Mouse (Mus musculus): ENCODE measurements around the gene Kif21a. TPM values are rescaled to one million over a fixed set of nuclear protein-coding genes. Genes with fewer than 3 reads are reported as not detected.

Kif21a gene
- polyA plus RNA-seq, 1 experiment from 2014 or later = 6.5 TPM

DNA sequence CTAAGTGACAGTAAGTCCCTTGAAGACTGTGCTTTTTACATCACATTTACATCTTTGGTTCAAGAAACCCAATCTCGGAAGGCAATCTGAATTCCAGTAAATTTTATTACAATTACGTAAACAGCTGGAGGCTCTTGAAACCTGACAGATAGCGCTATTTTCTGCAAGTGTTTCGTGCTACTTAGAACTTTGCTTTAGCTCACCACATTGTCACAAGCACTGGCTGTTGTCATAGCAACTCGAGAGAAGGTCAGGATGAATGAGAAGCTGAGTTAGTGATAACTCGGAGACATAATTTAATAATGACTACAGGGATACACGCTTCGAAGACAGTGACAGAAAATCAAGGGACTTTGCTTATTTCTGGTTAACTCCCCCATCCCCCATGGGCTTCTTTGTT, 162.3 kb downstream of the Kif21a start:
- H3K4me1 ChIP-seq = no peaks in the 10 kb centered on the region

More for the DNA sequence above, 162.3 kb downstream of the Kif21a start:
- Histone ChIP-seq H3K4me2 (no peak overlapping the region), H3K36me3 (no peaks in the 10 kb centered on the region), H3K9ac (no peak overlapping the region), H3K9me3 (no peaks in the 10 kb centered on the region), H3K4me3 (no peak overlapping the region), H3K27ac (no peak overlapping the region), H3K27me3 (no peaks in the 10 kb centered on the region)
- 59% methylated on average over 8 of the region's 8 CpGs for WGBS
- no peak for ATAC-seq (ENCODE audit: borderline replicate concordance, extremely low read depth, low FRiP score, low TSS enrichment)

Other genes with a start within 250 kb of the Kif21a start
- gene Abcd2, start 141.9 kb upstream of the Kif21a start, polyA plus RNA-seq (2015; fragmentation: Nextera tagmentation; extraction: Ambion mirVana) = 2.7 and 4.0 TPM in 2 replicates
- 0.08 TPM in 1 of 2 replicates, not detected in the other for gene CN725425, start 149.5 kb upstream of the Kif21a start, polyA plus RNA-seq (2015; fragmentation: Nextera tagmentation; extraction: Ambion mirVana)

Measured in lung, embryonic 15.5 days (tissue).